Mouse (Mus musculus) urinary bladder, postnatal 36 days (tissue): ENCODE data around the gene Sestd1.

Experiments used
- DNase-seq, 2 experiments: peaks; one replicate each; pipeline ENCODE4 v3.0.0; 2022; ENCODE audit warnings: low spot score in 2 of 2, mixed read lengths in 1 of 2

The Sestd1 gene

DNA sequence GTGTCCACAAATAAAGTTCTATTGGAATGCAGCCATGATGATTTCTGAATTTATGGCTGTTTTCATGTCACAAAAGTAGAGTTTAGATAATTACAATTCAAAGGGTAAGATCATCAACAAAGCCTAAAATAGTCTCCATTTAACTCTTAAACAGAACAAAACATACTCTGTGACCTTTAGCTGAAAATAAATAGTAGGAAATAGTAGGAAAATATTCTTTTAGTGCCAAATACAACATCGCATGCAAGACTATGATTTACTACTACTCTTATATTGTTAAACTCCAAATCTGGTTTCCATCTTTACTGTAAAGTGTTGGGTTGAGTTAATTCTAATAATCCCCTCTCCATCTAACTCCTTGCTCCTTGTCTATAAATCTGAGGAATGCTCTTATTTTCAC is 147.0 kb downstream of the Sestd1 start:
- DNase-seq: no peak
